Mouse (Mus musculus): ENCODE measurements around the gene Cd82. TPM values are rescaled to one million over a fixed set of nuclear protein-coding genes. Genes with fewer than 3 reads are reported as not detected.

The Cd82 gene
- polyA plus RNA-seq, 1 experiment from 2014 or later: 18.9 TPM

GRCm38 (mm10) chr2:93390170-93390926, 72.6 kb downstream of the Cd82 start:
- Histone ChIP-seq H3K4me3 (ENCODE audit: control insufficient read depth in 1 of 2, insufficient read depth in 1 of 2, low read depth in 1 of 2, low read length in 2 of 2) (no peak overlapping the region), H3K4me2 (ENCODE audit: low read length) (no peak overlapping the region), H3K27ac (replicated peaks in 1 of 2; ENCODE audit: control insufficient read depth in 1 of 2, insufficient read depth in 1 of 2, low read depth in 2 of 2, low read length in 2 of 2) (no peak overlapping the region), H3K9me3 (ENCODE audit: control insufficient read depth, low read length) (no peaks in the 10 kb centered on the region), H3K36me3 (ENCODE audit: control insufficient read depth, insufficient read depth, low read length) (no peaks in the 10 kb centered on the region), H3K4me1 (ENCODE audit: control insufficient read depth in 2 of 2, insufficient read depth in 2 of 2, low read length in 2 of 2) (no peaks in the 10 kb centered on the region), H3K27me3 (ENCODE audit: control insufficient read depth, insufficient read depth, low read length) (no peaks in the 10 kb centered on the region), H3K9ac (ENCODE audit: low read length) (no peak overlapping the region)
- WGBS: 44% methylated on average over 11 of the region's 11 CpGs
- no peak; the same call in 1 of the 2 replicates for ATAC-seq (ENCODE audit: insufficient number of reproducible peaks, insufficient read depth, low FRiP score, low read depth)

- no peak for ATAC-seq (ENCODE audit: insufficient number of reproducible peaks, insufficient read depth, low FRiP score, low read depth)
- no peak overlapping the region for H3K27ac ChIP-seq (replicated peaks in 1 of 2; ENCODE audit: control insufficient read depth in 1 of 2, insufficient read depth in 1 of 2, low read depth in 2 of 2, low read length in 2 of 2)
- H3K9me3 ChIP-seq (ENCODE audit: control insufficient read depth, low read length): no peaks in the 10 kb centered on the region
- H3K36me3 ChIP-seq (ENCODE audit: control insufficient read depth, insufficient read depth, low read length): no peaks in the 10 kb centered on the region
- H3K27me3 ChIP-seq (ENCODE audit: control insufficient read depth, insufficient read depth, low read length): no peaks in the 10 kb centered on the region
- H3K9ac ChIP-seq (ENCODE audit: low read length): no peak overlapping the region
- no peak overlapping the region for H3K4me2 ChIP-seq (ENCODE audit: low read length)
- peaks cover 0 to 3% of the 10 kb centered on the region in 2 experiments; a peak in 1 of 4 replicates for H3K4me1 ChIP-seq (ENCODE audit: control insufficient read depth in 2 of 2, insufficient read depth in 2 of 2, low read length in 2 of 2)
- WGBS: 73% methylated on average over 4 of the region's 4 CpGs
- H3K4me3 ChIP-seq (ENCODE audit: control insufficient read depth in 1 of 2, insufficient read depth in 1 of 2, low read depth in 1 of 2, low read length in 2 of 2): no peak overlapping the region
Observed at GRCm38 (mm10) chr2:93386958-93387357, 76.0 kb downstream of the Cd82 start.

- H3K4me3 ChIP-seq (ENCODE audit: control insufficient read depth in 1 of 2, insufficient read depth in 1 of 2, low read depth in 1 of 2, low read length in 2 of 2): no peak overlapping the region
- 80% methylated on average over 5 of the region's 5 CpGs for WGBS
- peaks cover 1 to 6% of the 10 kb centered on the region in 2 experiments; a peak in 3 of 4 replicates for H3K4me1 ChIP-seq (ENCODE audit: control insufficient read depth in 2 of 2, insufficient read depth in 2 of 2, low read length in 2 of 2)
- H3K27me3 ChIP-seq (ENCODE audit: control insufficient read depth, insufficient read depth, low read length): no peaks in the 10 kb centered on the region
- ATAC-seq (ENCODE audit: insufficient number of reproducible peaks, insufficient read depth, low FRiP score, low read depth): no peak
- H3K9ac ChIP-seq (ENCODE audit: low read length): no peak overlapping the region
- no peaks in the 10 kb centered on the region for H3K9me3 ChIP-seq (ENCODE audit: control insufficient read depth, low read length)
- H3K36me3 ChIP-seq (ENCODE audit: control insufficient read depth, insufficient read depth, low read length): no peaks in the 10 kb centered on the region
- no peak overlapping the region for H3K4me2 ChIP-seq (ENCODE audit: low read length)
- no peak overlapping the region for H3K27ac ChIP-seq (replicated peaks in 1 of 2; ENCODE audit: control insufficient read depth in 1 of 2, insufficient read depth in 1 of 2, low read depth in 2 of 2, low read length in 2 of 2)
Observed at GRCm38 (mm10) chr2:93383831-93384230, 79.1 kb downstream of the Cd82 start.

- Histone ChIP-seq H3K4me1 (ENCODE audit: control insufficient read depth in 2 of 2, insufficient read depth in 2 of 2, low read length in 2 of 2) (peaks cover 11 to 13% of the 10 kb centered on the region in 2 experiments; a peak in 3 of 4 replicates), H3K27ac (replicated peaks in 1 of 2; ENCODE audit: control insufficient read depth in 1 of 2, insufficient read depth in 1 of 2, low read depth in 2 of 2, low read length in 2 of 2) (0 out of 4 replicates have a peak overlapping the region, but pooled peaks of 1 of the 2 experiments have one; percentile 28), H3K4me2 (ENCODE audit: low read length) (no peak overlapping the region), H3K4me3 (ENCODE audit: control insufficient read depth in 1 of 2, insufficient read depth in 1 of 2, low read depth in 1 of 2, low read length in 2 of 2) (no peak overlapping the region), H3K9me3 (ENCODE audit: control insufficient read depth, low read length) (no peaks in the 10 kb centered on the region), H3K36me3 (ENCODE audit: control insufficient read depth, insufficient read depth, low read length) (no peaks in the 10 kb centered on the region), H3K9ac (ENCODE audit: low read length) (no peak overlapping the region), H3K27me3 (ENCODE audit: control insufficient read depth, insufficient read depth, low read length) (no peaks in the 10 kb centered on the region)
- 49% methylated on average over 2 of the region's 2 CpGs for WGBS
- ATAC-seq (ENCODE audit: insufficient number of reproducible peaks, insufficient read depth, low FRiP score, low read depth): 0 out of 2 replicates have a peak, but pooled peaks have one; percentile 9
Observed at GRCm38 (mm10) chr2:93380680-93381089, 82.3 kb downstream of the Cd82 start.

GRCm38 (mm10) chr2:93377797-93378196, 85.1 kb downstream of the Cd82 start:
- peaks cover 13 to 16% of the 10 kb centered on the region in 2 experiments for H3K4me1 ChIP-seq (ENCODE audit: control insufficient read depth in 2 of 2, insufficient read depth in 2 of 2, low read length in 2 of 2)
- WGBS: 62% methylated on average over 15 of the region's 15 CpGs
- no peak overlapping the region for H3K9ac ChIP-seq (ENCODE audit: low read length)
- peak overlapping the region in 1 of 2 experiments; percentile 25; a peak in 2 of 4 replicates for H3K27ac ChIP-seq (replicated peaks in 1 of 2; ENCODE audit: control insufficient read depth in 1 of 2, insufficient read depth in 1 of 2, low read depth in 2 of 2, low read length in 2 of 2)
- no peak overlapping the region for H3K4me2 ChIP-seq (ENCODE audit: low read length)
- no peaks in the 10 kb centered on the region for H3K27me3 ChIP-seq (ENCODE audit: control insufficient read depth, insufficient read depth, low read length)
- H3K36me3 ChIP-seq (ENCODE audit: control insufficient read depth, insufficient read depth, low read length): no peaks in the 10 kb centered on the region
- ATAC-seq (ENCODE audit: insufficient number of reproducible peaks, insufficient read depth, low FRiP score, low read depth): no peak
- no peaks in the 10 kb centered on the region for H3K9me3 ChIP-seq (ENCODE audit: control insufficient read depth, low read length)
- H3K4me3 ChIP-seq (ENCODE audit: control insufficient read depth in 1 of 2, insufficient read depth in 1 of 2, low read depth in 1 of 2, low read length in 2 of 2): no peak overlapping the region

- Histone ChIP-seq H3K27me3 (ENCODE audit: control insufficient read depth, insufficient read depth, low read length) (no peaks in the 10 kb centered on the region), H3K4me3 (ENCODE audit: control insufficient read depth in 1 of 2, insufficient read depth in 1 of 2, low read depth in 1 of 2, low read length in 2 of 2) (no peak overlapping the region), H3K36me3 (ENCODE audit: control insufficient read depth, insufficient read depth, low read length) (no peaks in the 10 kb centered on the region), H3K27ac (replicated peaks in 1 of 2; ENCODE audit: control insufficient read depth in 1 of 2, insufficient read depth in 1 of 2, low read depth in 2 of 2, low read length in 2 of 2) (no peak overlapping the region), H3K9ac (ENCODE audit: low read length) (no peak overlapping the region), H3K4me1 (ENCODE audit: control insufficient read depth in 2 of 2, insufficient read depth in 2 of 2, low read length in 2 of 2) (peaks cover 15 to 17% of the 10 kb centered on the region in 2 experiments), H3K9me3 (ENCODE audit: control insufficient read depth, low read length) (no peaks in the 10 kb centered on the region), H3K4me2 (ENCODE audit: low read length) (no peak overlapping the region)
- WGBS: 95% methylated on average over 3 of the region's 3 CpGs
- no peak for ATAC-seq (ENCODE audit: insufficient number of reproducible peaks, insufficient read depth, low FRiP score, low read depth)
Observed at GRCm38 (mm10) chr2:93377157-93377556, 85.8 kb downstream of the Cd82 start.

- WGBS: 92% methylated on average over 10 of the region's 10 CpGs
Observed at GRCm38 (mm10) chr2:93372872-93373271, 90.1 kb downstream of the Cd82 start.

More at GRCm38 (mm10) chr2:93372872-93373271, 90.1 kb downstream of the Cd82 start:
- Histone ChIP-seq H3K4me3 (ENCODE audit: control insufficient read depth in 1 of 2, insufficient read depth in 1 of 2, low read depth in 1 of 2, low read length in 2 of 2) (no peak overlapping the region), H3K9ac (ENCODE audit: low read length) (no peak overlapping the region), H3K27me3 (ENCODE audit: control insufficient read depth, insufficient read depth, low read length) (no peaks in the 10 kb centered on the region), H3K4me2 (ENCODE audit: low read length) (no peak overlapping the region), H3K9me3 (ENCODE audit: control insufficient read depth, low read length) (no peaks in the 10 kb centered on the region), H3K27ac (replicated peaks in 1 of 2; ENCODE audit: control insufficient read depth in 1 of 2, insufficient read depth in 1 of 2, low read depth in 2 of 2, low read length in 2 of 2) (peak overlapping the region in 1 of 2 experiments; percentile 44; a peak in 3 of 4 replicates), H3K4me1 (ENCODE audit: control insufficient read depth in 2 of 2, insufficient read depth in 2 of 2, low read length in 2 of 2) (peaks cover 10 to 12% of the 10 kb centered on the region in 2 experiments), H3K36me3 (ENCODE audit: control insufficient read depth, insufficient read depth, low read length) (no peaks in the 10 kb centered on the region)
- ATAC-seq (ENCODE audit: insufficient number of reproducible peaks, insufficient read depth, low FRiP score, low read depth): no peak

All from heart, embryonic 14.5 days (tissue).